Mouse (Mus musculus): ENCODE measurements around the gene Naa20.

Gene Naa20

GRCm38 (mm10) chr2:145901861-145902260 lies at the start of gene Naa20:
Naa20 (plus strand) TSS chr2:145902099.
- DNase-seq (ENCODE audit: low spot score), result no peak

GRCm38 (mm10) chr2:145855831-145856230 lies 46.1 kb upstream of the Naa20 start:
- no peak for DNase-seq (ENCODE audit: low spot score)

GRCm38 (mm10) chr2:145857864-145858263 lies 44.0 kb upstream of the Naa20 start:
- DNase-seq (ENCODE audit: low spot score), result no peak

- DNase-seq (ENCODE audit: low spot score), result no peak
Measured at GRCm38 (mm10) chr2:145859442-145859931, 42.4 kb upstream of the Naa20 start.

GRCm38 (mm10) chr2:145859932-145860801 lies 41.7 kb upstream of the Naa20 start:
- DNase-seq (ENCODE audit: low spot score), result peak; percentile 62

GRCm38 (mm10) chr2:145861193-145862123 lies 40.4 kb upstream of the Naa20 start:
- no peak for DNase-seq (ENCODE audit: low spot score)

- DNase-seq (ENCODE audit: low spot score), result peak; percentile 67
Measured at GRCm38 (mm10) chr2:145862206-145862817, 39.6 kb upstream of the Naa20 start.

GRCm38 (mm10) chr2:145865344-145865743 lies 36.6 kb upstream of the Naa20 start:
- no peak for DNase-seq (ENCODE audit: low spot score)

- no peak for DNase-seq (ENCODE audit: low spot score)
Measured at GRCm38 (mm10) chr2:145866238-145866637, 35.7 kb upstream of the Naa20 start.

- no peak for DNase-seq (ENCODE audit: low spot score)
Measured at GRCm38 (mm10) chr2:145866695-145867449, 35.0 kb upstream of the Naa20 start.

GRCm38 (mm10) chr2:145871308-145871707 lies 30.6 kb upstream of the Naa20 start:
- DNase-seq (ENCODE audit: low spot score), result no peak

- DNase-seq (ENCODE audit: low spot score), result no peak
Measured at GRCm38 (mm10) chr2:145872099-145872498, 29.8 kb upstream of the Naa20 start.

- no peak for DNase-seq (ENCODE audit: low spot score)
Measured at GRCm38 (mm10) chr2:145873953-145874352, 27.9 kb upstream of the Naa20 start.

- no peak for DNase-seq (ENCODE audit: low spot score)
Measured at GRCm38 (mm10) chr2:145874879-145875482, 26.9 kb upstream of the Naa20 start.

GRCm38 (mm10) chr2:145877191-145877590 lies 24.7 kb upstream of the Naa20 start:
- DNase-seq (ENCODE audit: low spot score), result no peak

- DNase-seq (ENCODE audit: low spot score), result peak; percentile 66
Measured at GRCm38 (mm10) chr2:145880887-145881747, 20.8 kb upstream of the Naa20 start.

GRCm38 (mm10) chr2:145881932-145882331 lies 20.0 kb upstream of the Naa20 start:
- DNase-seq (ENCODE audit: low spot score), result no peak

- DNase-seq (ENCODE audit: low spot score), result peak; percentile 15
Measured at GRCm38 (mm10) chr2:145882398-145882797, 19.5 kb upstream of the Naa20 start.

- DNase-seq (ENCODE audit: low spot score), result peak; percentile 18
Measured at GRCm38 (mm10) chr2:145884036-145884912, 17.6 kb upstream of the Naa20 start.

All from embryo, embryonic 10 days (tissue).